Mouse (Mus musculus): Measurements from ENCODE around the gene Ptprg. TPM values are rescaled to one million over a fixed set of nuclear protein-coding genes. Genes with fewer than 3 reads are reported as not detected.
A peak's percentile ranks its signal among the peaks of the same experiment; 100 is the strongest.
"Not testable (repeated sequence)": the region's sequence is repeated elsewhere in the genome, so short reads cannot be mapped to it uniquely, and the experiment has no call there.

Ptprg gene
- polyA plus RNA-seq, 1 experiment from 2014 or later: 16.4 TPM

GRCm38 (mm10) chr14:11950379-11950778 lies 397.0 kb downstream of the Ptprg start:
- no peaks in the 10 kb centered on the region for H3K36me3 ChIP-seq
- H3K4me3 ChIP-seq: no peak overlapping the region
- no peaks in the 10 kb centered on the region for H3K27me3 ChIP-seq
- no peak for ATAC-seq (replicated peaks; ENCODE audit: insufficient number of reproducible peaks, insufficient read depth, low FRiP score, low read depth)
- no peak overlapping the region for H3K27ac ChIP-seq
- no peak overlapping the region for H3K9ac ChIP-seq
- no peak overlapping the region for H3K4me2 ChIP-seq
- WGBS: 88% methylated on average over 6 of the region's 6 CpGs
- no peaks in the 10 kb centered on the region for H3K9me3 ChIP-seq (replicated peaks)
- peaks cover 8% of the 10 kb centered on the region for H3K4me1 ChIP-seq (replicated peaks)

GRCm38 (mm10) chr14:11955020-11955882 lies 401.9 kb downstream of the Ptprg start:
- ATAC-seq (replicated peaks; ENCODE audit: insufficient number of reproducible peaks, insufficient read depth, low FRiP score, low read depth): peak; percentile 53; the same call in 1 of the 2 replicates

GRCm38 (mm10) chr14:11960269-11961121 lies 407.2 kb downstream of the Ptprg start:
- WGBS: 88% methylated on average over 15 of the region's 15 CpGs
- Histone ChIP-seq H3K27ac (no peak overlapping the region), H3K4me1 (replicated peaks) (peaks cover 2% of the 10 kb centered on the region; the same call in 1 of the 2 replicates), H3K36me3 (no peaks in the 10 kb centered on the region), H3K27me3 (no peaks in the 10 kb centered on the region), H3K4me3 (no peak overlapping the region), H3K4me2 (no peak overlapping the region), H3K9me3 (replicated peaks) (no peaks in the 10 kb centered on the region), H3K9ac (no peak overlapping the region)
- ATAC-seq (replicated peaks; ENCODE audit: insufficient number of reproducible peaks, insufficient read depth, low FRiP score, low read depth): no peak

More at GRCm38 (mm10) chr14:11955020-11955882, 401.9 kb downstream of the Ptprg start:
- WGBS: 45% methylated on average over 6 of the region's 6 CpGs
- H3K9ac ChIP-seq: no peak overlapping the region
- no peak overlapping the region for H3K4me3 ChIP-seq
- H3K4me1 ChIP-seq (replicated peaks): peaks cover 8% of the 10 kb centered on the region
- H3K36me3 ChIP-seq: no peaks in the 10 kb centered on the region
- H3K27ac ChIP-seq: peak overlapping the region; percentile 37
- H3K9me3 ChIP-seq (replicated peaks): no peaks in the 10 kb centered on the region
- H3K27me3 ChIP-seq: no peaks in the 10 kb centered on the region
- H3K4me2 ChIP-seq: no peak overlapping the region

GRCm38 (mm10) chr14:11962101-11962500 lies 408.8 kb downstream of the Ptprg start:
- no peaks in the 10 kb centered on the region for H3K27me3 ChIP-seq
- H3K9ac ChIP-seq: no peak overlapping the region
- no peak for ATAC-seq (replicated peaks; ENCODE audit: insufficient number of reproducible peaks, insufficient read depth, low FRiP score, low read depth)
- H3K9me3 ChIP-seq (replicated peaks): no peaks in the 10 kb centered on the region
- H3K36me3 ChIP-seq: no peaks in the 10 kb centered on the region
- 0 out of 2 replicates have a peak, but pooled peaks cover 2% of the 10 kb centered on the region for H3K4me1 ChIP-seq (replicated peaks)
- no peak overlapping the region for H3K27ac ChIP-seq
- H3K4me2 ChIP-seq: no peak overlapping the region
- no peak overlapping the region for H3K4me3 ChIP-seq
- WGBS: 85% methylated on average over 5 of the region's 5 CpGs

GRCm38 (mm10) chr14:11962561-11962960 lies 409.2 kb downstream of the Ptprg start:
- ATAC-seq (replicated peaks; ENCODE audit: insufficient number of reproducible peaks, insufficient read depth, low FRiP score, low read depth): no peak
- no peaks in the 10 kb centered on the region for H3K27me3 ChIP-seq
- H3K9ac ChIP-seq: no peak overlapping the region
- no peak overlapping the region for H3K4me2 ChIP-seq
- H3K9me3 ChIP-seq (replicated peaks): no peaks in the 10 kb centered on the region
- H3K36me3 ChIP-seq: no peaks in the 10 kb centered on the region
- no peak overlapping the region for H3K4me3 ChIP-seq
- 74% methylated on average over 8 of the region's 8 CpGs for WGBS
- H3K4me1 ChIP-seq (replicated peaks): 0 out of 2 replicates have a peak, but pooled peaks cover 2% of the 10 kb centered on the region
- H3K27ac ChIP-seq: no peak overlapping the region

- H3K27ac ChIP-seq: no peak overlapping the region
- no peak for ATAC-seq (replicated peaks; ENCODE audit: insufficient number of reproducible peaks, insufficient read depth, low FRiP score, low read depth)
- no peak overlapping the region for H3K9ac ChIP-seq
- H3K36me3 ChIP-seq: no peaks in the 10 kb centered on the region
- no peaks in the 10 kb centered on the region for H3K9me3 ChIP-seq (replicated peaks)
- 78% methylated on average over 10 of the region's 10 CpGs for WGBS
- no peak overlapping the region for H3K4me2 ChIP-seq
- no peaks in the 10 kb centered on the region for H3K27me3 ChIP-seq
- no peak overlapping the region for H3K4me3 ChIP-seq
- H3K4me1 ChIP-seq (replicated peaks): 0 out of 2 replicates have a peak, but pooled peaks cover 2% of the 10 kb centered on the region
Observed at GRCm38 (mm10) chr14:11963791-11964190, 410.5 kb downstream of the Ptprg start.

GRCm38 (mm10) chr14:11964326-11964725 lies 411.0 kb downstream of the Ptprg start:
- H3K4me3 ChIP-seq; H3K27me3 ChIP-seq; H3K36me3 ChIP-seq; H3K27ac ChIP-seq; H3K4me1 ChIP-seq (replicated peaks); H3K9ac ChIP-seq; H3K4me2 ChIP-seq; ATAC-seq (replicated peaks; ENCODE audit: insufficient number of reproducible peaks, insufficient read depth, low FRiP score, low read depth); H3K9me3 ChIP-seq (replicated peaks): not testable (repeated sequence)
- WGBS: 78% methylated on average over 1 of the region's 1 CpGs

- no peak overlapping the region for H3K4me2 ChIP-seq
- H3K9me3 ChIP-seq (replicated peaks): no peaks in the 10 kb centered on the region
- no peak overlapping the region for H3K27ac ChIP-seq
- H3K9ac ChIP-seq: no peak overlapping the region
- H3K27me3 ChIP-seq: no peaks in the 10 kb centered on the region
- H3K4me1 ChIP-seq (replicated peaks): 0 out of 2 replicates have a peak, but pooled peaks cover 2% of the 10 kb centered on the region
- ATAC-seq (replicated peaks; ENCODE audit: insufficient number of reproducible peaks, insufficient read depth, low FRiP score, low read depth): no peak
- WGBS: 69% methylated on average over 5 of the region's 5 CpGs
- H3K36me3 ChIP-seq: no peaks in the 10 kb centered on the region
- H3K4me3 ChIP-seq: no peak overlapping the region
Observed at GRCm38 (mm10) chr14:11965878-11966277, 412.5 kb downstream of the Ptprg start.

GRCm38 (mm10) chr14:11981764-11982163 lies 428.4 kb downstream of the Ptprg start:
- no peak for ATAC-seq (replicated peaks; ENCODE audit: insufficient number of reproducible peaks, insufficient read depth, low FRiP score, low read depth)
- 48% methylated on average over 4 of the region's 4 CpGs for WGBS

GRCm38 (mm10) chr14:11983031-11983430 lies 429.7 kb downstream of the Ptprg start:
- H3K36me3 ChIP-seq: no peaks in the 10 kb centered on the region
- no peak overlapping the region for H3K4me2 ChIP-seq
- H3K4me1 ChIP-seq (replicated peaks): peaks cover 8% of the 10 kb centered on the region
- H3K27ac ChIP-seq: no peak overlapping the region
- no peaks in the 10 kb centered on the region for H3K27me3 ChIP-seq
- no peak overlapping the region for H3K9ac ChIP-seq
- H3K4me3 ChIP-seq: no peak overlapping the region
- no peaks in the 10 kb centered on the region for H3K9me3 ChIP-seq (replicated peaks)
- ATAC-seq (replicated peaks; ENCODE audit: insufficient number of reproducible peaks, insufficient read depth, low FRiP score, low read depth): no peak
- WGBS: 78% methylated on average over 9 of the region's 9 CpGs

More at GRCm38 (mm10) chr14:11981764-11982163, 428.4 kb downstream of the Ptprg start:
- Histone ChIP-seq H3K27ac (no peak overlapping the region), H3K4me2 (no peak overlapping the region), H3K4me3 (no peak overlapping the region), H3K9ac (no peak overlapping the region), H3K4me1 (replicated peaks) (peaks cover 8% of the 10 kb centered on the region), H3K36me3 (no peaks in the 10 kb centered on the region), H3K27me3 (no peaks in the 10 kb centered on the region), H3K9me3 (replicated peaks) (no peaks in the 10 kb centered on the region)

- Histone ChIP-seq H3K4me3 (no peak overlapping the region), H3K27me3 (no peaks in the 10 kb centered on the region), H3K36me3 (no peaks in the 10 kb centered on the region), H3K4me1 (replicated peaks) (peaks cover 8% of the 10 kb centered on the region), H3K9ac (no peak overlapping the region), H3K27ac (no peak overlapping the region), H3K9me3 (replicated peaks) (no peaks in the 10 kb centered on the region), H3K4me2 (no peak overlapping the region)
- ATAC-seq (replicated peaks; ENCODE audit: insufficient number of reproducible peaks, insufficient read depth, low FRiP score, low read depth): no peak
- WGBS: 32% methylated on average over 3 of the region's 3 CpGs
Observed at GRCm38 (mm10) chr14:11984086-11984485, 430.8 kb downstream of the Ptprg start.

All from heart, embryonic 15.5 days (tissue).